Mouse (Mus musculus) forebrain, embryonic 14.5 days (tissue): ENCODE measurements around the gene Zfp316. TPM values are rescaled to one million over a fixed set of nuclear protein-coding genes. Genes with fewer than 3 reads are reported as not detected.

Experiments
- ATAC-seq: fragments of 200-750 bp; cut with Nextera tagmentation; 2 replicates; pipeline ENCODE4 v1.8.0; 2017; ENCODE audit warnings: mild to moderate bottlenecking, moderate library complexity
- DNase-seq: peaks from one replicate; pipeline ENCODE4 v3.0.0-alpha.2; 2015; ENCODE audit warnings: low spot score
- H3K27ac ChIP-seq: fragments of 300-500 bp; sonication (generic); 2 replicates; pipeline ENCODE4 v1.5.1; 2014; ENCODE audit warnings: low read depth, mild to moderate bottlenecking, control low read depth, low read length, moderate library complexity
- H3K27me3 ChIP-seq: fragments of 300-500 bp; sonication (generic); replicated peaks from 2 replicates; pipeline ENCODE4 v1.6.1; 2014; ENCODE audit warnings: low read length, control low read depth, mixed read lengths; ENCODE audit not compliant: control insufficient read depth, insufficient read depth
- H3K36me3 ChIP-seq: fragments of 300-500 bp; sonication (generic); 2 replicates; pipeline ENCODE4 v1.6.1; 2014; ENCODE audit warnings: low read length, control low read depth; ENCODE audit not compliant: control insufficient read depth, insufficient read depth
- H3K4me1 ChIP-seq: fragments of 300-500 bp; sonication (generic); 2 replicates; pipeline ENCODE4 v1.6.1; 2014; ENCODE audit warnings: antibody characterized with exemption, low read length, control low read depth; ENCODE audit not compliant: control insufficient read depth, insufficient read depth
- H3K4me2 ChIP-seq: fragments of 300-500 bp; sonication (generic); 2 replicates; pipeline ENCODE4 v1.6.1; 2014; ENCODE audit warnings: mild to moderate bottlenecking, control low read depth, low read length
- H3K4me3 ChIP-seq: fragments of 300-500 bp; sonication (generic); 2 replicates; pipeline ENCODE4 v1.5.1; 2014; ENCODE audit warnings: low read depth, low read length, control low read depth
- H3K9ac ChIP-seq: fragments of 300-500 bp; sonication (generic); 2 replicates; pipeline ENCODE4 v1.6.1; 2014; ENCODE audit warnings: mild to moderate bottlenecking, low read length, control low read depth, moderate library complexity
- H3K9me3 ChIP-seq: fragments of 300-500 bp; sonication (generic); replicated peaks from 2 replicates; pipeline ENCODE4 v1.6.1; 2016; ENCODE audit warnings: low read length, control low read depth, mixed read lengths; ENCODE audit not compliant: control insufficient read depth
- WGBS: fragments of 180-500 bp; shearing (Covaris S2); extraction: QIAGEN DNeasy Blood & Tissue Kit; methylation state at CpG from one replicate; pipeline ENCODE4 v1.1.7; 2014; 5-methylcytosine and 5-hydroxymethylcytosine counted together
- polyA plus RNA-seq: library from polyadenylated mRNA; unstranded; fragments of >200 nt; fragmentation: Nextera tagmentation; extraction: Ambion mirVana; gene quantifications from 2 replicates; pipeline ENCODE4 v1.2.1, GENCODE M21; 2014

Zfp316 gene
- polyA plus RNA-seq, 1 experiment from 2014 or later: 3.3 TPM

DNA sequence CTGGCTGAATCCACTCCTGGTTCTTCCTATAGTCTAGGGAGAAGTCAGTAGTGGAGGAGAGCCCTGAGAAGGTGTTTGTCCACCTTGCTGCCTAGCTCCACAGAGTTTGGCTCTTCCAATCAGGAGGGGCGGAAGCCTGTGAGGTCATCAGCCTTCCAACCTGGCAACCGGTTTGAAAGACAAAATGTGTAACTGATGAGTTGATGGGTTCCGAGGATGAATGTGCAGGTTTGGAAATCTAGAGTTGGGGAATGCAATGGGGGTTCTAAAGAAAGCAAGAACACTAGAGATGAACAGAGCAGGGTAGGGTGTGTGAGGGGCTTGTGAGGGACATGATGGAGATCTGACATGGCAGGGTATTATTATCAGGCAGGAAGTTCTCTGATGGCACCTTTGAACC, 43.0 kb downstream of the Zfp316 start, which contains the start of gene Spdye4a:
TSS of gene Spdye4a (minus strand) at position 101 of the 400 bp plus-strand sequence.
- Histone ChIP-seq H3K9ac (no peak within 1 kb of the TSS), H3K4me2 (no peak within 1 kb of the TSS), H3K4me3 (no peak within 1 kb of the TSS), H3K9me3 (peaks cover 9% of the 10 kb centered on the region; the same call in 1 of the 2 replicates), H3K4me1 (no peaks in the 10 kb centered on the region), H3K36me3 (no peaks in the 10 kb centered on the region), H3K27ac (no peak within 1 kb of the TSS), H3K27me3 (no peaks in the 10 kb centered on the region)
- ATAC-seq (no peak), DNase-seq (no peak)
- 86% methylated on average over 3 of the region's 3 CpGs for WGBS

DNA sequence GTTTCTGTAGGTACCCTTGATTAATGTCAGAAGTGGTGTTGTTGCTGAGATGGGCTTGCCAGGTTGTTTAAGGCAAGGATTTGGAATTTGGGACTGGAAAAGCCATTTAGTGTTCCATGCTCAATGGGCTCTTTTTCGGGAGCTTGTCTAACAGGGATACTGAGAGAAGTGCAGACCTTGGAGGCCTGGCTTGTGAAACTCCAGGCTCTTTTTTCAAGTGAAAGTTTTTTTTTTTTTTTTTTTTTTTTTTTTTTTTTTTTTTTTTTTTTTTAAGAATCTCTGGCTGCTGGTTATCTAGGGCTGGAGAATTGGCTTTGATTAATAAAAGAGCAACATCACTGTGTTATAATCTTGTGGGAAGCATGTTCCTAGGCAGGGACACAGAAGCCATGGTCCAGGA, 47.5 kb downstream of the Zfp316 start:
- 84% methylated on average over 1 of the region's 1 CpGs for WGBS
- Histone ChIP-seq H3K4me3 (no peak overlapping the region), H3K9ac (no peak overlapping the region), H3K27me3 (no peaks in the 10 kb centered on the region), H3K4me1 (no peaks in the 10 kb centered on the region), H3K4me2 (no peak overlapping the region), H3K36me3 (no peaks in the 10 kb centered on the region), H3K27ac (no peak overlapping the region), H3K9me3 (no peaks in the 10 kb centered on the region)
- no peak for DNase-seq
- no peak for ATAC-seq

GRCm38 (mm10) chr5:143220996-143221395, 48.8 kb downstream of the Zfp316 start:
- ATAC-seq (no peak), DNase-seq (no peak)
- H3K27me3 ChIP-seq: no peaks in the 10 kb centered on the region
- WGBS: 84% methylated on average over 5 of the region's 5 CpGs
- H3K27ac ChIP-seq: no peak overlapping the region
- H3K36me3 ChIP-seq: no peaks in the 10 kb centered on the region
- no peak overlapping the region for H3K4me3 ChIP-seq
- H3K9me3 ChIP-seq: no peaks in the 10 kb centered on the region
- H3K9ac ChIP-seq: no peak overlapping the region
- no peak overlapping the region for H3K4me2 ChIP-seq
- no peaks in the 10 kb centered on the region for H3K4me1 ChIP-seq

- no peak for ATAC-seq
- H3K4me1 ChIP-seq: no peaks in the 10 kb centered on the region
- no peaks in the 10 kb centered on the region for H3K27me3 ChIP-seq
- no peak for DNase-seq
- no peak overlapping the region for H3K9ac ChIP-seq
- no peak overlapping the region for H3K4me3 ChIP-seq
- 84% methylated on average over 2 of the region's 2 CpGs for WGBS
- H3K27ac ChIP-seq: no peak overlapping the region
- H3K9me3 ChIP-seq: no peaks in the 10 kb centered on the region
- no peaks in the 10 kb centered on the region for H3K36me3 ChIP-seq
- no peak overlapping the region for H3K4me2 ChIP-seq
Observed at GRCm38 (mm10) chr5:143213832-143214231, 56.0 kb downstream of the Zfp316 start.

DNA sequence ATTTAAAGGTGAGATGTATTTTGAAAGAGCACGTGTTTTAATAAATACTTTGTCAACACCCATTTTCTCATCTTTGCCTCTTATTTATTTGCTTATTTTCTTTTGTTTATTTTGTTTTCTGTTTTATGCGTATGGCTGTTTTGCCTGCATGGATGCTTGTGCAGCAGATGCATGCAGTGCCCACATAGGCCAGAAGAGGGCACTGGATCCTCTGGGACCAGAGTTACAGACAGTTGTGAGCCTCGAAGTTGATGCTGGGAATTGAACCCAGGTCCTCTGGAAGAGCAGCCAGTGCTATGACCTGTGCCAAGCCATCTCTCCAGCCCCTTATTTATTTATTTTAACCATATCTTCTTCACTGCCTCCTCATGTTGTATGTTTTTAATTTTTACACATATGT, 64.8 kb downstream of the Zfp316 start:
- Histone ChIP-seq H3K4me2 (no peak overlapping the region), H3K4me1 (no peaks in the 10 kb centered on the region), H3K27me3 (no peaks in the 10 kb centered on the region), H3K9ac (no peak overlapping the region), H3K4me3 (no peak overlapping the region), H3K27ac (no peak overlapping the region), H3K36me3 (no peaks in the 10 kb centered on the region), H3K9me3 (no peaks in the 10 kb centered on the region; the same call in 1 of the 2 replicates)
- no peak for DNase-seq
- no peak for ATAC-seq
- 73% methylated on average over 3 of the region's 3 CpGs for WGBS

Other genes starting within 250 kb of the Zfp316 start
- 26.9 and 38.6 TPM in 2 replicates for gene Rnf216, start 157.0 kb downstream of the Zfp316 start, polyA plus RNA-seq
- gene Olfr718-ps1, start 122.4 kb downstream of the Zfp316 start, polyA plus RNA-seq: not detected in 2 replicates
- gene Rbak, start 89.2 kb downstream of the Zfp316 start, polyA plus RNA-seq: 8.4 and 9.2 TPM in 2 replicates
- gene Spdye4b, start 89.0 kb downstream of the Zfp316 start, polyA plus RNA-seq: not detected in 2 replicates
- gene Spdye4a, start 43.1 kb downstream of the Zfp316 start, polyA plus RNA-seq: not detected in 2 replicates
- gene Zfp12, start 34.9 kb downstream of the Zfp316 start, polyA plus RNA-seq: 23.1 and 26.2 TPM in 2 replicates
- 0.07 TPM in 1 of 2 replicates, not detected in the other for gene Zfp853, start 23.6 kb upstream of the Zfp316 start, polyA plus RNA-seq
- 32.3 and 39.3 TPM in 2 replicates for gene E130309D02Rik, start 45.3 kb upstream of the Zfp316 start, polyA plus RNA-seq
- 68.3 and 71.5 TPM in 2 replicates for gene Zdhhc4, start 59.2 kb upstream of the Zfp316 start, polyA plus RNA-seq
- 0.18 and 0.77 TPM in 2 replicates for gene Grid2ip, start 87.3 kb upstream of the Zfp316 start, polyA plus RNA-seq
- gene Kdelr2, start 133.8 kb upstream of the Zfp316 start, polyA plus RNA-seq: 137 and 144 TPM in 2 replicates
- gene Daglb, start 194.6 kb upstream of the Zfp316 start, polyA plus RNA-seq: 9.7 and 11.2 TPM in 2 replicates